In genomic region chr13:64020902-64021311, GRCm38 (mm10) we compare ENCODE assay signal across 8 mouse cellular contexts.
DNase-seq lines count a peak whose midpoint lies in the region; ATAC-seq and TF ChIP-seq lines count a peak whose summit lies in the region.

No protein-coding gene starts in this region.

- no peak for TF ChIP-seq EP300 in lung, postnatal 0 days (IDR thresholded peaks at IDR 0.05)

- no peak overlapping the region for H3K4me2 ChIP-seq in lung, postnatal 0 days (replicated peaks; ENCODE audit: low read depth, low read length)

- no peak for TF ChIP-seq CTCF in lung, postnatal 0 days (IDR thresholded peaks at IDR 0.05)

- ATAC-seq in lung, postnatal 0 days, result peak; percentile 89

- no peaks in the 10 kb centered on the region for H3K27me3 ChIP-seq in lung, postnatal 0 days (replicated peaks; ENCODE audit: insufficient read depth, low read length)

- no peaks in the 10 kb centered on the region for H3K36me3 ChIP-seq in lung, postnatal 0 days (ENCODE audit: insufficient read depth, low read length)

- no peaks in the 10 kb centered on the region; the same call in 1 of the 2 replicates for H3K4me1 ChIP-seq in lung, postnatal 0 days (ENCODE audit: insufficient read depth, low read depth, low read length)

- H3K27ac ChIP-seq in lung, postnatal 0 days (ENCODE audit: low read length), result no peak overlapping the region

- no peak overlapping the region for H3K4me3 ChIP-seq in lung, postnatal 0 days (ENCODE audit: low read depth, low read length)

- DNase-seq in adrenal gland, postnatal 14 days, result peak; percentile 52
- DNase-seq in adrenal gland, postnatal 4 days (ENCODE audit: low spot score in 2 of 2), result no peak
- DNase-seq in cerebellum, postnatal 36 days, result peak; percentile 81
- peak; percentile 46 to 50 for DNase-seq in heart, adult 18-20 months
- DNase-seq in layer of hippocampus, adult 11-12 months (ENCODE audit: low spot score), result peak; percentile 79
- DNase-seq in lung, postnatal 0 days (ENCODE audit: low spot score), result peak; percentile 62
- peak; percentile 61 to 68 for DNase-seq in right cerebral cortex, postnatal 36 days (ENCODE audit: low spot score in 2 of 2)
- no peak for DNase-seq in spleen, postnatal 36 days (ENCODE audit: low spot score in 2 of 2)

- H3K9me3 ChIP-seq in lung, postnatal 0 days (ENCODE audit: low read length), result no peaks in the 10 kb centered on the region

- WGBS in lung, postnatal 0 days, result 48% methylated on average over 7 of the region's 7 CpGs

- H3K9ac ChIP-seq in lung, postnatal 0 days (replicated peaks; ENCODE audit: low read depth), result no peak overlapping the region

Comparison
In these comparisons a context has a peak if more than half of its experiments do, and no peak if none do; other contexts are left out.
1. DNase-seq: peak in adrenal gland, postnatal 14 days (single experiment), cerebellum, postnatal 36 days (2 of 2), heart, adult 18-20 months (2 of 2), layer of hippocampus, adult 11-12 months (single experiment), lung, postnatal 0 days (single experiment) and right cerebral cortex, postnatal 36 days (2 of 2); none in adrenal gland, postnatal 4 days (0 of 2) and spleen, postnatal 36 days (0 of 2).